Mouse (Mus musculus): ENCODE data around the gene Tbxas1. TPM values are rescaled to one million over a fixed set of nuclear protein-coding genes. Genes with fewer than 3 reads are reported as not detected.

Tbxas1 gene
- polyA plus RNA-seq, 1 experiment from 2014 or later: 2.5 TPM

GRCm38 (mm10) chr6:38900479-38901126, 25.4 kb downstream of the Tbxas1 start:
- no peak for ATAC-seq (ENCODE audit: insufficient number of reproducible peaks, low FRiP score, low TSS enrichment, low read depth)
- Histone ChIP-seq H3K36me3 (no peaks in the 10 kb centered on the region), H3K27me3 (no peaks in the 10 kb centered on the region), H3K4me3 (replicated peaks) (no peak overlapping the region), H3K9ac (no peak overlapping the region), H3K9me3 (replicated peaks) (no peaks in the 10 kb centered on the region), H3K4me1 (no peaks in the 10 kb centered on the region), H3K27ac (replicated peaks) (no peak overlapping the region), H3K4me2 (replicated peaks) (no peak overlapping the region)
- WGBS: 88% methylated on average over 4 of the region's 4 CpGs

- Histone ChIP-seq H3K36me3 (no peaks in the 10 kb centered on the region), H3K4me2 (replicated peaks) (no peak overlapping the region), H3K4me3 (replicated peaks) (no peak overlapping the region), H3K4me1 (no peaks in the 10 kb centered on the region), H3K27ac (replicated peaks) (no peak overlapping the region), H3K9ac (no peak overlapping the region), H3K9me3 (replicated peaks) (no peaks in the 10 kb centered on the region), H3K27me3 (no peaks in the 10 kb centered on the region)
- 81% methylated on average over 4 of the region's 4 CpGs for WGBS
- no peak for ATAC-seq (ENCODE audit: insufficient number of reproducible peaks, low FRiP score, low TSS enrichment, low read depth)
Measured at GRCm38 (mm10) chr6:38901152-38901551, 25.9 kb downstream of the Tbxas1 start.

GRCm38 (mm10) chr6:38901636-38902035, 26.4 kb downstream of the Tbxas1 start:
- no peaks in the 10 kb centered on the region for H3K27me3 ChIP-seq
- ATAC-seq (ENCODE audit: insufficient number of reproducible peaks, low FRiP score, low TSS enrichment, low read depth): no peak
- 81% methylated on average over 3 of the region's 3 CpGs for WGBS
- no peak overlapping the region for H3K4me3 ChIP-seq (replicated peaks)
- H3K27ac ChIP-seq (replicated peaks): no peak overlapping the region
- H3K9ac ChIP-seq: no peak overlapping the region
- no peaks in the 10 kb centered on the region for H3K36me3 ChIP-seq
- H3K4me2 ChIP-seq (replicated peaks): no peak overlapping the region
- H3K4me1 ChIP-seq: no peaks in the 10 kb centered on the region
- no peaks in the 10 kb centered on the region for H3K9me3 ChIP-seq (replicated peaks)

GRCm38 (mm10) chr6:38902820-38903439, 27.7 kb downstream of the Tbxas1 start:
- Histone ChIP-seq H3K4me2 (replicated peaks) (no peak overlapping the region), H3K36me3 (no peaks in the 10 kb centered on the region), H3K4me1 (no peaks in the 10 kb centered on the region), H3K27ac (replicated peaks) (no peak overlapping the region), H3K27me3 (no peaks in the 10 kb centered on the region), H3K4me3 (replicated peaks) (no peak overlapping the region), H3K9me3 (replicated peaks) (no peaks in the 10 kb centered on the region), H3K9ac (no peak overlapping the region)
- ATAC-seq (ENCODE audit: insufficient number of reproducible peaks, low FRiP score, low TSS enrichment, low read depth): no peak
- WGBS: 82% methylated on average over 10 of the region's 10 CpGs

DNA sequence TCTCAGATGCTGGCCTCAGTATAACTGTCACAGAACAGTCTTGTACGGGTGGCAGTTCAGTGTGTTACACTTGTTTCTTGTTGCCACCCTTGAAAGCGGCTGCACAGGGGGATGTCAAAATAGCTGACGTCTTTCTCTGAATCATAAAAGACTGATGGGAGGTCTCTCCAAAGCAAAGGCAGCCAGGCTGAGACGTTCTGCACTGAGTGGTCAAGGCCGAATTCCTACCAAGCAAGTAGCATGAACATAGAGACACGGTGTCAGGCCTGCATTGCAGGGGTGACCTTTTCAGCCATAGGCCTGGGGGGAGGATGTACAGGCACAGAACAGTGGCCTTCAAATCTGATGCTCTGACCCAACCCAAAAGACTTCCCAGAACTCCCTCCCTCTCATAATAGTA, 30.8 kb downstream of the Tbxas1 start:
- Histone ChIP-seq H3K9me3 (replicated peaks) (no peaks in the 10 kb centered on the region), H3K36me3 (no peaks in the 10 kb centered on the region), H3K4me1 (0 out of 2 replicates have a peak, but pooled peaks cover 6% of the 10 kb centered on the region), H3K4me2 (replicated peaks) (no peak overlapping the region), H3K9ac (no peak overlapping the region), H3K27ac (replicated peaks) (no peak overlapping the region), H3K27me3 (no peaks in the 10 kb centered on the region), H3K4me3 (replicated peaks) (no peak overlapping the region)
- ATAC-seq (ENCODE audit: insufficient number of reproducible peaks, low FRiP score, low TSS enrichment, low read depth): no peak
- 87% methylated on average over 6 of the region's 6 CpGs for WGBS

GRCm38 (mm10) chr6:38908401-38908800, 33.2 kb downstream of the Tbxas1 start:
- WGBS: 84% methylated on average over 6 of the region's 6 CpGs
- no peak overlapping the region for H3K4me3 ChIP-seq (replicated peaks)
- no peak overlapping the region for H3K27ac ChIP-seq (replicated peaks)

GRCm38 (mm10) chr6:38910828-38911559, 35.8 kb downstream of the Tbxas1 start:
- no peak for ATAC-seq (ENCODE audit: insufficient number of reproducible peaks, low FRiP score, low TSS enrichment, low read depth)
- no peak overlapping the region for H3K4me2 ChIP-seq (replicated peaks)
- H3K27ac ChIP-seq (replicated peaks): no peak overlapping the region
- H3K9ac ChIP-seq: no peak overlapping the region
- H3K36me3 ChIP-seq: no peaks in the 10 kb centered on the region
- H3K4me1 ChIP-seq: peaks cover 21% of the 10 kb centered on the region; the same call in 1 of the 2 replicates
- H3K9me3 ChIP-seq (replicated peaks): no peaks in the 10 kb centered on the region
- WGBS: 63% methylated on average over 3 of the region's 3 CpGs
- no peaks in the 10 kb centered on the region for H3K27me3 ChIP-seq
- no peak overlapping the region for H3K4me3 ChIP-seq (replicated peaks)

More at GRCm38 (mm10) chr6:38908401-38908800, 33.2 kb downstream of the Tbxas1 start:
- no peaks in the 10 kb centered on the region for H3K27me3 ChIP-seq
- H3K4me2 ChIP-seq (replicated peaks): no peak overlapping the region
- H3K9me3 ChIP-seq (replicated peaks): no peaks in the 10 kb centered on the region
- no peak overlapping the region for H3K9ac ChIP-seq
- peaks cover 17% of the 10 kb centered on the region; the same call in 1 of the 2 replicates for H3K4me1 ChIP-seq
- no peak for ATAC-seq (ENCODE audit: insufficient number of reproducible peaks, low FRiP score, low TSS enrichment, low read depth)
- no peaks in the 10 kb centered on the region for H3K36me3 ChIP-seq

GRCm38 (mm10) chr6:38912121-38912660, 37.0 kb downstream of the Tbxas1 start:
- no peaks in the 10 kb centered on the region for H3K27me3 ChIP-seq
- no peak overlapping the region for H3K4me3 ChIP-seq (replicated peaks)
- H3K4me2 ChIP-seq (replicated peaks): no peak overlapping the region
- no peak for ATAC-seq (ENCODE audit: insufficient number of reproducible peaks, low FRiP score, low TSS enrichment, low read depth)
- peaks cover 23% of the 10 kb centered on the region; the same call in 1 of the 2 replicates for H3K4me1 ChIP-seq
- no peaks in the 10 kb centered on the region for H3K36me3 ChIP-seq
- no peaks in the 10 kb centered on the region for H3K9me3 ChIP-seq (replicated peaks)
- no peak overlapping the region for H3K27ac ChIP-seq (replicated peaks)
- no peak overlapping the region for H3K9ac ChIP-seq

DNA sequence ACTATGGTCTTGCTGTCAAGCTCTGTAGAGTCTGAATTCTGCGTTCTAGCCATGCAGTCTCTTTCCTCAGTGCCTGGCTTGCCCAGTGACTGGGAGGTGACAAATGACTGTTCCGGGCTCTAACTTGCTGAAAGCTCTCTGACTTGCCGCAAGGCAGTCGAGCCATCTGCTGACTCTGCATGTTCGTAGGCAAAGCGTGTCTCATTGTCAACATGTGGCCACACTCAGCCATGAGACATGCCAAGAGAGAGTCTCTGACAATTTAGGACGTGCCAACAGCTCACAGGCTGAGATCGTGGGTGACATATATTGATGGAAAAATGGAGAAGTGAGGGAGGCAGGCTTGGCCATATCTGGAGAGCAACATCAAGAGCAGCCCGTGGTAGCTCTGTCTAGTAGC, 37.6 kb downstream of the Tbxas1 start:
- no peak overlapping the region for H3K27ac ChIP-seq (replicated peaks)
- ATAC-seq (ENCODE audit: insufficient number of reproducible peaks, low FRiP score, low TSS enrichment, low read depth): no peak
- 65% methylated on average over 9 of the region's 9 CpGs for WGBS
- no peak overlapping the region for H3K4me2 ChIP-seq (replicated peaks)
- H3K9ac ChIP-seq: no peak overlapping the region
- no peaks in the 10 kb centered on the region for H3K27me3 ChIP-seq
- no peaks in the 10 kb centered on the region for H3K9me3 ChIP-seq (replicated peaks)
- no peak overlapping the region for H3K4me3 ChIP-seq (replicated peaks)
- H3K4me1 ChIP-seq: peaks cover 23% of the 10 kb centered on the region; the same call in 1 of the 2 replicates
- H3K36me3 ChIP-seq: no peaks in the 10 kb centered on the region

DNA sequence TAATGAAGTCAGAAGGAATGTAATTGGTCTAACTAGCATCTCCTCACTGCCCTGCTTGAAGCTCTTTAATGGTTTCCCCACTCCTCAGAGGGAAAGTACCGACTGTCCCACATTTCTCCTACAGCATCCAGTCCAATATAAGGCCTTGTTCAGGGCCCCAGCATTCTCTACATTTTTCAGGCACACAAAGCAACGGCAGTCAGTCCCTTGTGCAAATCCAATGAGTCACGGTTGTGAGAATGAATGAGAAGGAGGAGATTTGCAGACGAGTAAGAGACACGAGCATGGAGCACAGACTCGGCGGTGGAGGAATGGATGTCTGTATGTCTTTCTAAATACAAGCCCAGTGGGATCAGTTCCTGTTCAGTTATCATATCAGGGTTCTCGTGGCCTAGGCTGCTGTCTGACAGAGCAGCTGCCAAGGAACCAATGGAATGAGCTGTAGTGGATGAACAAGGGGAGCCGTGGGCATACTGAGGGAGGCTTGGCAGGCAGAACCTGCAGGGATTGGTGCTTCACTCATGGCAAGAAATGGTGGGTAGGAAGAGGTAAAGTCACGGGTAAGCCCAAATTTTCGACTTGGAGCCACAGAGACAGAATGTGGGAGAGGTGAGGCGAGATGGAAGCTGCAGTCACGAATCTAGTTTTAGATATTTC, 38.3 kb downstream of the Tbxas1 start:
- WGBS: 51% methylated on average over 13 of the region's 13 CpGs
- ATAC-seq (ENCODE audit: insufficient number of reproducible peaks, low FRiP score, low TSS enrichment, low read depth): no peak

GRCm38 (mm10) chr6:38914181-38914580, 39.0 kb downstream of the Tbxas1 start:
- Histone ChIP-seq H3K27ac (replicated peaks) (no peak overlapping the region), H3K9ac (no peak overlapping the region), H3K27me3 (no peaks in the 10 kb centered on the region), H3K36me3 (no peaks in the 10 kb centered on the region), H3K4me3 (replicated peaks) (no peak overlapping the region), H3K9me3 (replicated peaks) (no peaks in the 10 kb centered on the region), H3K4me1 (peaks cover 23% of the 10 kb centered on the region; the same call in 1 of the 2 replicates), H3K4me2 (replicated peaks) (no peak overlapping the region)
- 76% methylated on average over 10 of the region's 10 CpGs for WGBS
- no peak for ATAC-seq (ENCODE audit: insufficient number of reproducible peaks, low FRiP score, low TSS enrichment, low read depth)

More for the DNA sequence above, 38.3 kb downstream of the Tbxas1 start:
- H3K4me3 ChIP-seq (replicated peaks): no peak overlapping the region
- H3K9me3 ChIP-seq (replicated peaks): no peaks in the 10 kb centered on the region
- H3K4me2 ChIP-seq (replicated peaks): no peak overlapping the region
- peaks cover 23% of the 10 kb centered on the region; the same call in 1 of the 2 replicates for H3K4me1 ChIP-seq
- no peak overlapping the region for H3K9ac ChIP-seq
- no peaks in the 10 kb centered on the region for H3K27me3 ChIP-seq
- no peaks in the 10 kb centered on the region for H3K36me3 ChIP-seq
- H3K27ac ChIP-seq (replicated peaks): no peak overlapping the region
